In genomic region chr4:41513309-41513708, GRCm38 (mm10) we compare ENCODE assay signal across 15 mouse cellular contexts. TPM values are rescaled to one million over a fixed set of nuclear protein-coding genes. Genes with fewer than 3 reads are reported as not detected.
DNase-seq lines count a peak whose midpoint lies in the region; ATAC-seq lines count a peak whose summit lies in the region.
"Had no signal": no experiment of that assay in that cellular context is flagged by ENCODE, and none has a peak within 500 bp of the region (broad histone marks: within the 10 kb centered on the region; RNA-seq: fewer than 3 reads in every experiment).

No protein-coding gene starts in this region.

- H3K4me2 ChIP-seq in neural tube, embryonic 13.5 days = no peak overlapping the region
- no peak overlapping the region for H3K4me2 ChIP-seq in forebrain, embryonic 13.5 days
- H3K4me2 ChIP-seq in limb, embryonic 11.5 days (ENCODE audit: low read depth, severe bottlenecking) = no peak overlapping the region
- H3K4me2 ChIP-seq: heart, embryonic 15.5 days had no signal

- H3K27ac ChIP-seq in neural tube, embryonic 13.5 days (replicated peaks) = peak overlapping the region; percentile 6; the same call in 1 of the 2 replicates
- no peak overlapping the region for H3K27ac ChIP-seq in forebrain, embryonic 13.5 days
- H3K27ac ChIP-seq in limb, embryonic 11.5 days (replicated peaks; ENCODE audit: low read depth, low read length) = peak overlapping the region; percentile 32; the same call in 1 of the 2 replicates
- H3K27ac ChIP-seq: heart, embryonic 15.5 days had no signal

- ATAC-seq in neural tube, embryonic 13.5 days (ENCODE audit: low read depth) = 0 out of 2 replicates have a peak, but pooled peaks have one; percentile 23
- ATAC-seq in forebrain, embryonic 13.5 days = 0 out of 2 replicates have a peak, but pooled peaks have one; percentile 19
- ATAC-seq in limb, embryonic 11.5 days (ENCODE audit: insufficient number of reproducible peaks, low FRiP score, low TSS enrichment, low read depth) = no peak
- ATAC-seq: activated CD4-positive, CD25-positive, alpha-beta regulatory T cell, adult 4 months had no signal

- 0 out of 2 replicates have a peak overlapping the region, but pooled peaks have one; percentile 17 for H3K9ac ChIP-seq in neural tube, embryonic 13.5 days
- 0 out of 2 replicates have a peak overlapping the region, but pooled peaks have one; percentile 12 for H3K9ac ChIP-seq in forebrain, embryonic 13.5 days
- H3K9ac ChIP-seq in limb, embryonic 11.5 days (ENCODE audit: low read length) = 0 out of 2 replicates have a peak overlapping the region, but pooled peaks have one; percentile 32
- H3K9ac ChIP-seq: heart, embryonic 15.5 days had no signal

- H3K27me3 ChIP-seq in neural tube, embryonic 13.5 days = peaks cover 10% of the 10 kb centered on the region
- no peaks in the 10 kb centered on the region; the same call in 1 of the 2 replicates for H3K27me3 ChIP-seq in forebrain, embryonic 13.5 days
- H3K27me3 ChIP-seq in limb, embryonic 11.5 days (ENCODE audit: control insufficient read depth, insufficient read depth, low read length) = no peaks in the 10 kb centered on the region

- 32% methylated on average over 4 of the region's 4 CpGs for WGBS in neural tube, embryonic 13.5 days
- WGBS in forebrain, embryonic 13.5 days = 16% methylated on average over 4 of the region's 4 CpGs
- 15% methylated on average over 4 of the region's 4 CpGs for WGBS in limb, embryonic 11.5 days

- no peak overlapping the region for H3K4me3 ChIP-seq in neural tube, embryonic 13.5 days
- H3K4me3 ChIP-seq in forebrain, embryonic 13.5 days = no peak overlapping the region
- no peak overlapping the region for H3K4me3 ChIP-seq in limb, embryonic 11.5 days (ENCODE audit: low read depth, low read length)
- H3K4me3 ChIP-seq: heart, embryonic 15.5 days; myocyte had no signal

- H3K9me3 ChIP-seq in neural tube, embryonic 13.5 days = no peaks in the 10 kb centered on the region
- no peaks in the 10 kb centered on the region for H3K9me3 ChIP-seq in forebrain, embryonic 13.5 days (replicated peaks)
- H3K9me3 ChIP-seq in limb, embryonic 11.5 days (ENCODE audit: control insufficient read depth, low read length) = no peaks in the 10 kb centered on the region
- H3K9me3 ChIP-seq: heart, embryonic 15.5 days had no signal

- peaks cover 3% of the 10 kb centered on the region for H3K36me3 ChIP-seq in neural tube, embryonic 13.5 days
- H3K36me3 ChIP-seq in forebrain, embryonic 13.5 days (ENCODE audit: poor library complexity, severe bottlenecking) = peaks cover 3% of the 10 kb centered on the region; the same call in 1 of the 2 replicates
- no peaks in the 10 kb centered on the region for H3K36me3 ChIP-seq in limb, embryonic 11.5 days (ENCODE audit: control insufficient read depth, insufficient read depth, low read length)
- H3K36me3 ChIP-seq: heart, embryonic 15.5 days had no signal

- peaks cover 9% of the 10 kb centered on the region for H3K4me1 ChIP-seq in neural tube, embryonic 13.5 days (replicated peaks)
- peaks cover 7% of the 10 kb centered on the region for H3K4me1 ChIP-seq in forebrain, embryonic 13.5 days
- peaks cover 7% of the 10 kb centered on the region; the same call in 1 of the 2 replicates for H3K4me1 ChIP-seq in limb, embryonic 11.5 days (ENCODE audit: control insufficient read depth, insufficient read depth, low read length)
- H3K4me1 ChIP-seq: heart, embryonic 15.5 days had no signal

- DNase-seq in neural tube, embryonic 10.5 days (ENCODE audit: extremely low spot score, low spot score) = no peak
- peak; percentile 34 for DNase-seq in limb, embryonic 11.5 days (ENCODE audit: low spot score)
- DNase-seq in urinary bladder, postnatal 25 days (ENCODE audit: low spot score) = no peak
- DNase-seq in frontal cortex, postnatal 25 days (ENCODE audit: low spot score in 2 of 2) = no peak
- no peak for DNase-seq in adrenal gland, postnatal 14 days
- DNase-seq: cerebellum, adult 11-12 months; kidney, postnatal 14 days; lung, adult 18-20 months; right cerebral cortex, postnatal 25 days; thymus, adult 2 months had no signal

RNA-seq across cellular contexts. Expression of gene 1110017D15Rik, which starts 3.8 kb away (rescaled TPM):
- 6.8 and 8.7 TPM in 2 replicates for polyA plus RNA-seq in neural tube, embryonic 13.5 days (2015; fragmentation: Nextera tagmentation; extraction: Ambion mirVana)
- polyA plus RNA-seq in forebrain, embryonic 13.5 days (2015; fragmentation: Nextera tagmentation; extraction: Ambion mirVana) = 9.1 and 14.3 TPM in 2 replicates
- 3.2 and 3.8 TPM in 2 replicates for polyA plus RNA-seq in limb, embryonic 11.5 days (2014; fragmentation: Nextera tagmentation; extraction: Ambion mirVana)
- 0.41 and 0.94 TPM in 2 replicates for total RNA-seq in adrenal gland, postnatal 14 days (2021)
- polyA plus RNA-seq: activated CD4-positive, CD25-positive, alpha-beta regulatory T cell, adult 4 months had no signal

RNA-seq across cellular contexts. Expression of gene AI464131, which starts 10.4 kb away (rescaled TPM):
- polyA plus RNA-seq in neural tube, embryonic 13.5 days (2015; fragmentation: Nextera tagmentation; extraction: Ambion mirVana) = 5.7 and 6.5 TPM in 2 replicates
- polyA plus RNA-seq in forebrain, embryonic 13.5 days (2015; fragmentation: Nextera tagmentation; extraction: Ambion mirVana) = 3.0 and 3.1 TPM in 2 replicates
- 3.9 and 4.2 TPM in 2 replicates for polyA plus RNA-seq in limb, embryonic 11.5 days (2014; fragmentation: Nextera tagmentation; extraction: Ambion mirVana)
- total RNA-seq in adrenal gland, postnatal 14 days (2021) = 8.9 and 10.7 TPM in 2 replicates
- polyA plus RNA-seq: activated CD4-positive, CD25-positive, alpha-beta regulatory T cell, adult 4 months had no signal

RNA-seq across cellular contexts. Expression of gene Nudt2, which starts 48.4 kb away (rescaled TPM):
- 57.0 and 62.7 TPM in 2 replicates for polyA plus RNA-seq in neural tube, embryonic 13.5 days (2015; fragmentation: Nextera tagmentation; extraction: Ambion mirVana)
- 62.2 and 72.8 TPM in 2 replicates for polyA plus RNA-seq in forebrain, embryonic 13.5 days (2015; fragmentation: Nextera tagmentation; extraction: Ambion mirVana)
- polyA plus RNA-seq in limb, embryonic 11.5 days (2014; fragmentation: Nextera tagmentation; extraction: Ambion mirVana) = 53.3 and 55.8 TPM in 2 replicates
- 27.6 and 27.9 TPM in 2 replicates for total RNA-seq in adrenal gland, postnatal 14 days (2021)

RNA-seq across cellular contexts. Expression of gene Kif24, which starts 48.6 kb away (rescaled TPM):
- polyA plus RNA-seq in neural tube, embryonic 13.5 days (2015; fragmentation: Nextera tagmentation; extraction: Ambion mirVana) = 2.3 and 2.8 TPM in 2 replicates
- polyA plus RNA-seq in forebrain, embryonic 13.5 days (2015; fragmentation: Nextera tagmentation; extraction: Ambion mirVana) = 8.9 and 9.7 TPM in 2 replicates
- 7.4 and 10.7 TPM in 2 replicates for polyA plus RNA-seq in limb, embryonic 11.5 days (2014; fragmentation: Nextera tagmentation; extraction: Ambion mirVana)
- total RNA-seq in adrenal gland, postnatal 14 days (2021) = 2.0 and 2.4 TPM in 2 replicates

RNA-seq across cellular contexts. Expression of gene Fam219a, which starts 56.0 kb away (rescaled TPM):
- polyA plus RNA-seq in neural tube, embryonic 13.5 days (2015; fragmentation: Nextera tagmentation; extraction: Ambion mirVana) = 14.7 and 18.8 TPM in 2 replicates
- polyA plus RNA-seq in forebrain, embryonic 13.5 days (2015; fragmentation: Nextera tagmentation; extraction: Ambion mirVana) = 8.0 and 10.8 TPM in 2 replicates
- polyA plus RNA-seq in limb, embryonic 11.5 days (2014; fragmentation: Nextera tagmentation; extraction: Ambion mirVana) = 1.2 and 2.0 TPM in 2 replicates
- total RNA-seq in adrenal gland, postnatal 14 days (2021) = 18.1 and 18.2 TPM in 2 replicates
